Mouse (Mus musculus): Measurements from ENCODE around the gene Btbd35f4.
"Not testable (repeated sequence)": the region's sequence is repeated elsewhere in the genome, so short reads cannot be mapped to it uniquely, and the experiment has no call there.

Gene Btbd35f4

DNA sequence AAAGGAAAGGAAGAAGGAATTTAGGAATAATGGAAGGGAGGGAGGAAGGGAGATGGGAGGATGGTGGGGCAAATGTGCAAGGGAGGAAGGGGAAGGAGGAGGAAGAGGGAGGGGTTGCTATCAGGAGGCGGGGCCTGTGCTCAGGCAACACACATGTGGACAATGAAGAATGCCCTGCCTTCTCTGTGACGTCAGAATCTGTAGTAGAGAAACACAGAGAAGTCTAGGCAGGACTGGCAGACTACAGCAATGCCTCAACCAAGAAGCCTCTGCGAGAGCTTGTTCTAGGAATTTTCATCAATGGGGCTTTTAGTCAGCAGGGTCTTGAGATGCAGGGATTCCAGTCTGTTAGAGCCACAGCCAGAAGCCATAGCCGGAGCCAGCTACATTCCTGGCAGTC, at the start of gene Btbd35f4:
Btbd35f4 (plus strand) TSS at position 301 of the 400 bp plus-strand sequence.
- not testable (repeated sequence) for DNase-seq

DNA sequence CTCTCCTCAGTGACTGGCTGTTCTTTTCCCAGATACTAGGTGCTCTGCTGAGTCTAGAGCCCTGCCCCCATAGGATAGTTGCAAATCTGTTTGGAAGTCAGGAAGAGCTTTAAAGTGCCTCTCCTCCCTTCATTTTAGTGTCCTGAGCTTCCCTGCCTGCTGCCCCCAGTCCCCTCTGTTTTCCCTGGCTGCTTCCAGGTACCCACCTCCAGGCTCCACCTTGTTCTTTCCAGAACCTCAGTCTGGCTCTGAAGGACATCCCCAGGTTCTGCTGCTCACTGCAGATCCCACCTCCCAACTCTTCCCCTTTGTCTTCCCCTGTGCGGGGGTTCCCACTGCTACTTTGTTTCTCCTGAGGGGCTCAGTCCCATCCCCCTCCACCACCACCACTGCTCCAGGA, 39.7 kb downstream of the Btbd35f4 start:
- DNase-seq: not testable (repeated sequence)
